Mouse (Mus musculus): ENCODE data around the gene Cntrl.

Cntrl gene

DNA sequence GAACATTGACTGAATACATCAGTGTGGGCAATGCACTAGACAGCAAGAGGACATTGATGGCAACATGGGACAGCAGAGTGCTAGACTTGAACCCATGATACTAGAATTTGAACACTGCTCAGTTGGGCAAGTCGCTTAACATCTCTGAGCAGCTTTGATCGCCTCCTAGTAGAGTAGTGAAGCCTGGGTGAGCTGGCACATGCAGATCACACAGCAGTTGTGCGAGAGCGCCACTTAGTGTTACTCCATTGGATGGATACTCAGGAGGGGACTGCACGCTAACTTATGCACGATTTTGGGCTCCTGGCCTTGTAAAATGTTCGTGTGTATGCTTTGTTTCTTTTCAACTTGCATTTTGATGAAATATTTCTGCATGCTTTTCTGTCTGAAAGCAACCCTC is 15.4 kb downstream of the Cntrl start:
- no peak for DNase-seq (ENCODE audit: low spot score in 2 of 2)

- no peak for DNase-seq (ENCODE audit: low spot score in 2 of 2)
Observed at GRCm38 (mm10) chr2:35131491-35131890, 22.2 kb downstream of the Cntrl start.

DNA sequence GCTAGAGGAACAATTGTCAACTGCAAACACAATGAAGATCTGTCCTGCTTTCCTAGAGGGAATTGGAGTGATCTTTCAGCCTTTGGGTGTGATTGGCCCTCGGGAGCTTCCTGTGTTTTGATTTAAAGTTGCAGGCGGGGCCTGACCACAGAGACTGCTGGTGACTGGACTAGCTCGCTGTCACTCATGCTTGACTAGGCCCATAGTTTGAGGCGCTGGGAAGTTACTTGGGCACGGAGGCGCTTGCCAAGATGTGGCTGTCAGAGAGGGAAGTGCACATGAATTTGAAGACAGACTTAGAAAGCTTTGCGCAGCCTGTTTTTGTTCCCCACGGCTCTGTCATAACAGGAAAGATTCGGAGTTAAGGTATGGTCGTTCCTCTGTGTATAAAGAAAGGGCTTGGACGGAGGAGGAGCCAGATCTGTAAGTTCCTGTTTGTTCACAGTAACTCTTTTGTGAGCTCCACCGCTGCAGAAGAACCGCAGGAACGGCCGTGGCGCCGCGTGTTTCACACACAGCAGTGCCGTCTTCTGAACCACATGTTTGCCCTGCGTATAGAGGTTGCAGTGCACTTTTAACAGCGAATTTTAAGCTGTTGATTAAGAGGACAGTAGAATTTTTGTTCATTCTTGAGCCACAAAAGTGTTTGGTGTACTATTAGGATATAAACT is 22.8 kb downstream of the Cntrl start:
- DNase-seq (ENCODE audit: low spot score in 2 of 2): peak; percentile 88 to 91

GRCm38 (mm10) chr2:35132662-35133055 is 23.4 kb downstream of the Cntrl start:
- no peak for DNase-seq (ENCODE audit: low spot score in 2 of 2)

- DNase-seq (ENCODE audit: low spot score in 2 of 2): no peak
Observed at GRCm38 (mm10) chr2:35133891-35134290, 24.6 kb downstream of the Cntrl start.

- no peak for DNase-seq (ENCODE audit: low spot score in 2 of 2)
Observed at GRCm38 (mm10) chr2:35138576-35138975, 29.3 kb downstream of the Cntrl start.

DNA sequence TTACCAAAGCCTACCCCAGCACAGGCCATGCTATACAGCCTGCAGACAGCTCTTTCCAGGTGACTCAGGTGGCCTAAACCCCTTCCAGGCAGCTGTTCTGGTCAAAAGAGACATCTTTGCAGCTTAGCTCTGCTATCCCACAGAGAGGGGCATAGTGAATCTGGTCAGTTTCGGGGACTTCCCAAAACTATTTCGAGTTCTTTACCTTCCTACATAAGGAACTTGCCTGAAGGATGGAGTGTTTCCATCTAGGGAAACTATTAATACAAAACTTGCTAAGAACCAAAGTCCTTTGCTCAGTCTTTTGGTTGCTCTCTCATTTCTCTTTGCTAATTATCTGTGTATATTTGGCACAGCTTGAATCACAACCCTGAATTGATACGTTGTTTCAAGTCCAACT is 32.4 kb downstream of the Cntrl start:
- DNase-seq (ENCODE audit: low spot score in 2 of 2): no peak

DNA sequence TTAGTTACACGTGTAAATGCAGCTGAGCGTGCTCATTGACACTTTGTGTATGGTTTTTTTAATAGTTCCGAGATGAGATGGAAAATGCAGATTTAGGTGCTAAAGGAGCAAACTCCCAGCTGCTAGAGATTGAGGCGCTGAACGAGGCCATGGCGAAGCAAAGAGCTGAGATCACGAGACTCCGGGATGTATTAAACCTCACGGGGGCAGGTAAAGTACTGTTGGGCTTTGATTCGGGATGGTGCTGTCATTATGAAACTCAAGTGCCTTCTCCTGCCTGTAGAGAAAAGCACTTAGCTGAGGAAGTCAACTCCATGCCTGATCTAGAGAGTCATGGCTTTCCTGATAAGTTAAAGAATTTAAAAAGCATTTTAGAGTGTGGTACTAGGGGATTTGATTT is 39.5 kb downstream of the Cntrl start:
- DNase-seq (ENCODE audit: low spot score in 2 of 2): no peak

- no peak for DNase-seq (ENCODE audit: low spot score in 2 of 2)
Observed at GRCm38 (mm10) chr2:35151303-35151882, 42.1 kb downstream of the Cntrl start.

DNA sequence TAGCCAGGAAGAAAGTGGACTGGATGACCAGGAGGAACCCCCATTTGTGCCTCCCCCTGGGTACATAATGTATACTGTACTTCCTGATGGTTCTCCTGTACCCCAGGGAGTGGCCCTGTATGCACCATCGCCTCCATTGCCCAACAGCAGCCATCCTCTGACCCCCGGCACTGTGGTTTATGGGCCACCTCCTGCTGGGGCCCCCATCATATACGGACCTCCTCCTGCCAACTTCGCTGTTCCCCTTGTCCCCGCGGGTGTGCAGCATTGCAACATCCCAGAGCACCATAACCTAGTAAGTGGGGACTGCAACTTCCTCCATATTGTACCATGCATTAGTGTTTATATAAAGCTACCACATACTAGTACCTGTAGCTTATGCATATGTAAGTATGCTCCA is 43.9 kb downstream of the Cntrl start:
- DNase-seq (ENCODE audit: low spot score in 2 of 2): no peak

- no peak for DNase-seq (ENCODE audit: low spot score in 2 of 2)
Observed at GRCm38 (mm10) chr2:35153844-35154554, 44.7 kb downstream of the Cntrl start.

GRCm38 (mm10) chr2:35156985-35157384 is 47.7 kb downstream of the Cntrl start:
- no peak for DNase-seq (ENCODE audit: low spot score in 2 of 2)

DNA sequence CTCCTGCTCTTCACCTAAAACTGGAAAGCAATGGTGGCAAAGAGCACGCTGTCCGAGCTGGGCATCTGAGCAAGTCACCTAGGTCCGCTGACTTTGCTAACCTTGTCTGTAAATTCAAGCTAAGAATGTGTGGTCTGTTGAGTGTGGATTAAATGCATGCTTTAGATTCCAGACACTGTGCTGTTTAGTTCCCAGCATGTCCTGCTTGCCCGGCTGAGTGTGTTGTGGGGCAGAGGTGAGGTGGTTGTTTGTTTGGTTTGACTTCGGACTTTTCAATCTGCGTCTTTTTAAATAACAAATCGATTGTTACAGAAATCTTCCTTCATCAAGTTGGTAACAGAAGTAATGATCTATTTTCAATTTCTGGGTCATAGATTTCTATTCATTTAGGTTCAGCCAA is 48.5 kb downstream of the Cntrl start:
- DNase-seq (ENCODE audit: low spot score in 2 of 2): no peak

DNA sequence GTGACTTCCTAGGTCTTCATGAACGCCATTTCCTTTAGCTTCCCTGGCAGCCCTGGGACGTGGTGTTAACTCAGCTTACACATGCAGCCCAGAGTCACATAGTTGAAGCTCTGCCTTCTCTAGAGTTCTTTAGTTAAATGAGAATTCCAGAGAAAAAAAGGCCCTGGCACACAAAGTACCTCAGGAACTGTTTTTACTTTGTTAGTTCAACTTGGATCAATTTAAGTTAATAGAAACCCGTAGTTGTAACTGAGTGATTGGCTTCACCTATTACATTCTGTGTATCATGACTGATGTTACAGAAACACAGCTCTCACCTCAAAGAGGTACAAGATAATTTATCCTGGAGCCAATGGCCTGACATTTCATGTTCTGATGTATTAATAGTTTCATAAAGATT is 49.1 kb downstream of the Cntrl start:
- no peak for DNase-seq (ENCODE audit: low spot score in 2 of 2)

- DNase-seq (ENCODE audit: low spot score in 2 of 2): no peak
Observed at GRCm38 (mm10) chr2:35160206-35160605, 50.9 kb downstream of the Cntrl start.

- no peak for DNase-seq (ENCODE audit: low spot score in 2 of 2)
Observed at GRCm38 (mm10) chr2:35161846-35162488, 52.7 kb downstream of the Cntrl start.

DNA sequence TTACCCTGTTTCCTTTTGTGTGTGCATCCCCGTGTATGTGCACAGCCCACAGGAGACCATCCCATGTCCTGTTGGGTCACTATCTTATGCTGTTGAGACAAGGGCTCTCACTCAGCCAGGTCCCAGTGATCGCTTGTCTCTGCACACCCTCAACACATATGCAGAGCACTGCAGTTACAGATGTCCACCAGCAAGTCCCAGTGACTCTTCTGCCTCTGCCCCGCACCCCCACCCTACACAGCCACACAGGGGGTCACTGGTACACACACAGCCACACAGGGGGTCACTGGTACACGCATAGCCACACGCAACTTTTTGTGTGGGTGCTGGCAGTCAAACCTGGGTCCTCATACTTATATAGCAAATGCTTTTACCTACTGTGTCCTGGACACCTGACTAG is 54.1 kb downstream of the Cntrl start:
- DNase-seq (ENCODE audit: low spot score in 2 of 2): no peak

DNA sequence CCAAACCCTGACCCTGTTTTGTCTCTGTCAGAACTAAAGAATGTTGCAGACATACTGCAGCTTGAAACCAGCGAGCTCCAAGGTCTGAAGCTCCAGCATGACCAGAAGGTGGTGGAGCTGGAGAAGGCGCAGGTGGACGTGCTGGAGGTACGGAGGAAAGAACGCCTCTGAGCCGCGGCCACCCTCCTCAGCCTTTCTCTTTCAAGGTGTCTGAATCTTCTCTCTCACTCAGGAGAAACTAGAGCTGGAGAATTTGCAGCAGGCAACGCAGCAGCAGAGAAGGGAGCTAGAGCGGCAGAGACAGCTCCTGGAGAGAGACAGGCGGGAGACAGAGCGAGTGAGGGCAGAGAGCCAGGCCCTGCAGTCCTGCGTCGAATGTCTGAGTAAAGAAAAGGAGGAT is 56.1 kb downstream of the Cntrl start:
- DNase-seq (ENCODE audit: low spot score in 2 of 2): no peak

DNA sequence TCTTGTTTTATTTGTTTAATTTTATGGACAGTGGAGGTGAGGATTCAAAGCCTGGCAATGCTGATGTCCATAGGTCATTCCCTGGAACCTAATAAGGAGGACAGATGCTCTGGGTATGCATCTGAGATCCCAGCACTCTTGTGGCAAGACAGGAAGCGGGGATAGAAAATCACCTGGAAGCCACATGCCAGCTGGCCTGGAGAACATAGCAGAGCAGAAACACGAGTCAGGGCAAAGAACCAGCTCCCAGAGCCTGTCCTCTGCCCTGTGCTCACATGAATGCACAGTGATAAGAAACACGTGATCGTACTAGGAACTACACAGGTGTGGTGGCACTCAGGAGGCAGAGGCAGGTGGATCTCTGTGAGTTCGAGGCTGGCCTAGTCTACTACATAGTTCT is 57.5 kb downstream of the Cntrl start:
- no peak for DNase-seq (ENCODE audit: low spot score in 2 of 2)

DNA sequence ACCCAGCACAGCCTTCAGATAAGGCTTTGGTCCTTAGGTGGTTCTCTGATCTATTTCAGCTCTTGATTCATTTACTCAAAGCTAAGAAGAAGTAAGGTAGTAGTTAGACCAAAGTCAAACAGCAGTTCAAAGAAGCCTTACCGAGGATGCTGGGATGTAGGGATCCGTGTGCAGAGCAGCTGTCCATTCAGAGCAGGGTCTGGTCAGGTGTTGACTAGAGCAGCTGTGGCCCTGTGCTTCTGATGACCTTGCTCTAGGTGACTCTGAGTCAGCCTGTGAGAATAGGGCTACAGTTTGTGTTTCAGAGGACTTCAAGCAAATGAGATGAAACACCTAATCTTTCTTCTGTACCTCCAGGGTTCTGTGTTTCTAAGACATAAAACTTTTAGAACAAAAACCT is 60.2 kb downstream of the Cntrl start:
- no peak for DNase-seq (ENCODE audit: low spot score in 2 of 2)

DNA sequence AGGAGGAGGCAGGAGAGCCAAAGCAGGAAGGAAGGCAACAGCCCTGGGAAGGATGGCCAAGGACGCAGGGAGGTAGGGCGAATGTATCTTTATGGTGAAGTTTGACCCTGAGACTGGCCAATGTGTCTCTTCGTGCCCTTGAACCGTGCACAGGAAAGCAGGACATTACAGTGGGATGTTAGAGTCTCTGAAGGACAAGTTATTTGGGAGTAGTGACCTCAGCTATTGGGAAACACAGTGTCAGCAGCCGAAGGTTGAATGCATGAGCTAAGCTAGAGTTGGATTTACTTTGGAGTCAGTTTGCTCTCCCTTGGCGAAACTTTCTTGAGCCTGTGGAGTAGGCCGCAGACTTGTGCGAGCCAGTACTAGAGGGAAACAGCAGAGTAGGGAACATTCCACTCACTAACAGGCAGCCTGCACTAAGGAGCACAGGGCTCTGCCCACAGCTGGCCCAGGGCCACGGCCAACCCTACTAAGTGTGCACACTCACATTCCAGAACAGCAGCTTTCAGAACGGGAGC is 62.1 kb downstream of the Cntrl start:
- DNase-seq (ENCODE audit: low spot score in 2 of 2): no peak

GRCm38 (mm10) chr2:35172246-35172645 is 63.0 kb downstream of the Cntrl start:
- no peak for DNase-seq (ENCODE audit: low spot score in 2 of 2)

DNA sequence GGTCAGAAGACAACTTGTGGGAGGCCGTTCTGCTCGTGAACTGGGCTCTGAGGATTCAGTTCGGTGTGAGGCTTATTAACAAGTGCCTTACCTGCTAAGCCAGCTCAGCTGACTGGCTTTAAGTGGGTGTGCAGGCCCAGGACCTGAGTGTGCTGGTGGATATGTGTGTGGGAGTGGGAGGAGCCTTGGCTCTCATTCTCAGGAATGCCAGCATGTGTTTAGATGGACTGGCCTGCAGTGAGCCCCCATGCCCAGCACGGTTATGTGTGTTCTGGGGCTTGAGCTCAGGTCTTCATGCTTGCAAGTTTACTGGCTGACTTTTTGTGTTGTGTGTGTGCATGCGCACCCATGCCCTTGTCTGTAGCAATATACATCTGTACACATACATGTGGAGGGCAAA is 64.4 kb downstream of the Cntrl start:
- DNase-seq (ENCODE audit: low spot score in 2 of 2): no peak

Data from spleen, postnatal 36 days (tissue).